Mouse (Mus musculus) right cerebral cortex, postnatal 4 days (tissue): Measurements from ENCODE around the gene N4bp2l2.

ENCODE experiments used
- DNase-seq: peaks from one replicate; pipeline ENCODE4 v3.0.0-alpha.2; 2022

Gene N4bp2l2

GRCm38 (mm10) chr5:150560851-150561250 lies 105.1 kb downstream of the N4bp2l2 start:
- DNase-seq = no peak

- DNase-seq = no peak
Measured at GRCm38 (mm10) chr5:150559519-150560103, 106.4 kb downstream of the N4bp2l2 start.
